Mouse (Mus musculus) cerebellum, postnatal 14 days (tissue): ENCODE measurements around the gene Usb1.

Experiments
- DNase-seq, 2 experiments: peaks; one replicate each; pipeline ENCODE4 v3.0.0; 2021; ENCODE audit warnings: mixed read lengths in 2 of 2

Usb1 gene

GRCm38 (mm10) chr8:95336363-95336762 is 4.3 kb downstream of the Usb1 start:
- DNase-seq: no peak

GRCm38 (mm10) chr8:95341721-95342120 is 9.6 kb downstream of the Usb1 start:
- DNase-seq: no peak

- DNase-seq: no peak
Measured at GRCm38 (mm10) chr8:95344668-95345067, 12.6 kb downstream of the Usb1 start.

- DNase-seq: peak; percentile 88 to 93
Measured at GRCm38 (mm10) chr8:95346643-95347545, 14.8 kb downstream of the Usb1 start.

- no peak for DNase-seq
Measured at GRCm38 (mm10) chr8:95348356-95348755, 16.3 kb downstream of the Usb1 start.

- peak; percentile 77 to 83 for DNase-seq
Measured at GRCm38 (mm10) chr8:95348811-95349630, 16.9 kb downstream of the Usb1 start.

GRCm38 (mm10) chr8:95351461-95351860 is 19.4 kb downstream of the Usb1 start:
- DNase-seq: no peak

- DNase-seq: peak; percentile 60 to 71
Measured at GRCm38 (mm10) chr8:95352151-95352870, 20.2 kb downstream of the Usb1 start, which contains the start of gene Mmp15. TSS of gene Mmp15 (plus strand) at chr8:95352268.

- peak; percentile 64 to 72 for DNase-seq
Measured at GRCm38 (mm10) chr8:95352871-95353866, 21.1 kb downstream of the Usb1 start.

GRCm38 (mm10) chr8:95354606-95355005 is 22.5 kb downstream of the Usb1 start:
- DNase-seq: no peak

- no peak for DNase-seq
Measured at GRCm38 (mm10) chr8:95358550-95359411, 26.7 kb downstream of the Usb1 start.

- DNase-seq: peak; percentile 54 to 55
Measured at GRCm38 (mm10) chr8:95360181-95361015, 28.3 kb downstream of the Usb1 start.

GRCm38 (mm10) chr8:95361016-95361341 is 28.9 kb downstream of the Usb1 start:
- no peak for DNase-seq

GRCm38 (mm10) chr8:95362272-95362671 is 30.2 kb downstream of the Usb1 start:
- no peak for DNase-seq

- DNase-seq: no peak
Measured at GRCm38 (mm10) chr8:95363849-95364248, 31.8 kb downstream of the Usb1 start.

- DNase-seq: no peak
Measured at GRCm38 (mm10) chr8:95369581-95370326, 37.7 kb downstream of the Usb1 start.

GRCm38 (mm10) chr8:95373389-95374002 is 41.4 kb downstream of the Usb1 start:
- no peak for DNase-seq

- DNase-seq: no peak
Measured at GRCm38 (mm10) chr8:95374429-95374828, 42.3 kb downstream of the Usb1 start.
